Mouse (Mus musculus) heart, embryonic 10.5 days (tissue): Measurements from ENCODE around the gene Npcd. TPM values are rescaled to one million over a fixed set of nuclear protein-coding genes. Genes with fewer than 3 reads are reported as not detected.
A peak's percentile ranks its signal among the peaks of the same experiment; 100 is the strongest.

Source experiments
- DNase-seq: peaks from one replicate; pipeline ENCODE4 v3.0.0-alpha.2; 2017; ENCODE audit warnings: low spot score
- H3K27ac ChIP-seq: fragments of 300-500 bp; sonication (generic); 2 replicates; pipeline ENCODE4 v1.5.1; 2016; ENCODE audit warnings: mild to moderate bottlenecking
- H3K27me3 ChIP-seq: fragments of 300-500 bp; sonication (generic); 2 replicates; pipeline ENCODE4 v1.6.1; 2016; ENCODE audit warnings: mild to moderate bottlenecking; ENCODE audit not compliant: poor library complexity, insufficient read depth, severe bottlenecking
- H3K36me3 ChIP-seq: fragments of 300-500 bp; sonication (generic); 2 replicates; pipeline ENCODE4 v1.6.1; 2016; ENCODE audit warnings: mild to moderate bottlenecking, moderate library complexity
- H3K4me1 ChIP-seq: fragments of 300-500 bp; sonication (generic); 2 replicates; pipeline ENCODE4 v1.6.1; 2016; ENCODE audit warnings: mild to moderate bottlenecking
- H3K4me3 ChIP-seq: fragments of 300-500 bp; sonication (generic); 2 replicates; pipeline ENCODE4 v1.5.1; 2016; ENCODE audit warnings: mild to moderate bottlenecking, moderate library complexity
- H3K9me3 ChIP-seq: fragments of 300-500 bp; sonication (generic); 2 replicates; pipeline ENCODE4 v1.6.1; 2016; ENCODE audit warnings: mild to moderate bottlenecking, moderate library complexity
- WGBS: fragments of 180-500 bp; shearing (Covaris S2); methylation state at CpG from one replicate; pipeline ENCODE4 v1.1.7; 2016; 5-methylcytosine and 5-hydroxymethylcytosine counted together
- polyA plus RNA-seq: library from polyadenylated mRNA; unstranded; fragments of >200 nt; fragmentation: Nextera tagmentation; extraction: Ambion mirVana; gene quantifications from 2 replicates; pipeline ENCODE4 v1.2.1, GENCODE M21; 2016

Npcd gene
- not detected in 2 replicates for polyA plus RNA-seq

GRCm38 (mm10) chr15:79834130-79834880, at the start of gene Npcd, which contains the start of gene Cbx6:
Gene Npcd (minus strand): TSS chr15:79834237.
Gene Cbx6 (minus strand): TSS chr15:79834688.
- Histone ChIP-seq H3K4me3 (peak within 1 kb of the TSS; percentile 74), H3K27me3 (peaks cover 5% of the 10 kb centered on the region; the same call in 1 of the 2 replicates), H3K36me3 (peaks cover 6% of the 10 kb centered on the region; the same call in 1 of the 2 replicates), H3K27ac (peak within 1 kb of the TSS; percentile 95), H3K4me1 (peaks cover 24% of the 10 kb centered on the region), H3K9me3 (no peaks in the 10 kb centered on the region)
- 3% methylated on average over 58 of the region's 58 CpGs for WGBS
- peak; percentile 96 for DNase-seq

GRCm38 (mm10) chr15:79883352-79883822, 49.4 kb upstream of the Npcd start:
- peak overlapping the region; percentile 88 for H3K27ac ChIP-seq
- H3K4me1 ChIP-seq, result peaks cover 18% of the 10 kb centered on the region
- peak; percentile 95 for DNase-seq
- no peaks in the 10 kb centered on the region for H3K9me3 ChIP-seq
- under 1% methylated on average over 30 of the region's 30 CpGs for WGBS
- H3K27me3 ChIP-seq, result peaks cover 7% of the 10 kb centered on the region
- H3K4me3 ChIP-seq, result peak overlapping the region; percentile 65
- H3K36me3 ChIP-seq, result no peaks in the 10 kb centered on the region

GRCm38 (mm10) chr15:79882623-79883267, 48.7 kb upstream of the Npcd start:
- H3K4me3 ChIP-seq, result peak overlapping the region; percentile 65
- H3K36me3 ChIP-seq, result no peaks in the 10 kb centered on the region
- DNase-seq, result no peak
- H3K9me3 ChIP-seq, result no peaks in the 10 kb centered on the region
- H3K4me1 ChIP-seq, result peaks cover 18% of the 10 kb centered on the region
- H3K27me3 ChIP-seq, result peaks cover 7% of the 10 kb centered on the region
- 27% methylated on average over 19 of the region's 19 CpGs for WGBS
- H3K27ac ChIP-seq, result peak overlapping the region; percentile 88; the same call in 1 of the 2 replicates

GRCm38 (mm10) chr15:79880477-79880876, 46.4 kb upstream of the Npcd start:
- Histone ChIP-seq H3K4me1 (peaks cover 18% of the 10 kb centered on the region), H3K27me3 (peaks cover 7% of the 10 kb centered on the region), H3K36me3 (no peaks in the 10 kb centered on the region), H3K9me3 (no peaks in the 10 kb centered on the region), H3K27ac (no peak overlapping the region), H3K4me3 (no peak overlapping the region)
- WGBS, result 72% methylated on average over 3 of the region's 3 CpGs
- DNase-seq, result no peak

GRCm38 (mm10) chr15:79879319-79879718, 45.3 kb upstream of the Npcd start:
- Histone ChIP-seq H3K27me3 (peaks cover 7% of the 10 kb centered on the region), H3K4me1 (peaks cover 18% of the 10 kb centered on the region), H3K27ac (peak overlapping the region; percentile 82), H3K36me3 (no peaks in the 10 kb centered on the region), H3K9me3 (no peaks in the 10 kb centered on the region), H3K4me3 (0 out of 2 replicates have a peak overlapping the region, but pooled peaks have one; percentile 12)
- WGBS, result 33% methylated on average over 13 of the region's 13 CpGs
- DNase-seq, result peak; percentile 89

- DNase-seq, result no peak
- Histone ChIP-seq H3K36me3 (no peaks in the 10 kb centered on the region), H3K9me3 (no peaks in the 10 kb centered on the region), H3K27ac (peak overlapping the region; percentile 82), H3K4me1 (peaks cover 18% of the 10 kb centered on the region), H3K4me3 (no peak overlapping the region), H3K27me3 (peaks cover 7% of the 10 kb centered on the region)
- WGBS, result 69% methylated on average over 6 of the region's 6 CpGs
These were observed 44.7 kb upstream of the Npcd start for GRCm38 (mm10) chr15:79878725-79879136.

- Histone ChIP-seq H3K27ac (no peak overlapping the region), H3K27me3 (no peaks in the 10 kb centered on the region), H3K4me3 (no peak overlapping the region), H3K4me1 (peaks cover 13% of the 10 kb centered on the region), H3K36me3 (no peaks in the 10 kb centered on the region), H3K9me3 (no peaks in the 10 kb centered on the region)
- no peak for DNase-seq
- 86% methylated on average over 18 of the region's 18 CpGs for WGBS
These were observed 41.4 kb upstream of the Npcd start for GRCm38 (mm10) chr15:79875261-79875995.

- Histone ChIP-seq H3K9me3 (no peaks in the 10 kb centered on the region), H3K36me3 (no peaks in the 10 kb centered on the region), H3K27ac (no peak overlapping the region), H3K27me3 (no peaks in the 10 kb centered on the region), H3K4me1 (0 out of 2 replicates have a peak, but pooled peaks cover 6% of the 10 kb centered on the region), H3K4me3 (no peak overlapping the region)
- DNase-seq, result no peak
- WGBS, result 57% methylated on average over 2 of the region's 2 CpGs
These were observed 40.0 kb upstream of the Npcd start for GRCm38 (mm10) chr15:79873995-79874394.

GRCm38 (mm10) chr15:79873545-79873944, 39.5 kb upstream of the Npcd start:
- WGBS, result 90% methylated on average over 8 of the region's 8 CpGs
- no peaks in the 10 kb centered on the region for H3K27me3 ChIP-seq
- 0 out of 2 replicates have a peak, but pooled peaks cover 1% of the 10 kb centered on the region for H3K4me1 ChIP-seq
- H3K36me3 ChIP-seq, result no peaks in the 10 kb centered on the region
- DNase-seq, result no peak
- H3K9me3 ChIP-seq, result no peaks in the 10 kb centered on the region
- no peak overlapping the region for H3K27ac ChIP-seq
- H3K4me3 ChIP-seq, result no peak overlapping the region

- Histone ChIP-seq H3K36me3 (no peaks in the 10 kb centered on the region), H3K9me3 (no peaks in the 10 kb centered on the region), H3K27me3 (no peaks in the 10 kb centered on the region), H3K4me1 (no peaks in the 10 kb centered on the region), H3K27ac (no peak overlapping the region), H3K4me3 (no peak overlapping the region)
- DNase-seq, result no peak
- WGBS, result 73% methylated on average over 3 of the region's 3 CpGs
These were observed 33.4 kb upstream of the Npcd start for GRCm38 (mm10) chr15:79867260-79868002.

- WGBS, result 83% methylated on average over 9 of the region's 9 CpGs
- Histone ChIP-seq H3K27me3 (no peaks in the 10 kb centered on the region), H3K9me3 (no peaks in the 10 kb centered on the region), H3K4me1 (no peaks in the 10 kb centered on the region), H3K27ac (no peak overlapping the region), H3K36me3 (no peaks in the 10 kb centered on the region), H3K4me3 (no peak overlapping the region)
- no peak for DNase-seq
These were observed 25.8 kb upstream of the Npcd start for GRCm38 (mm10) chr15:79859821-79860220.

- no peaks in the 10 kb centered on the region for H3K4me1 ChIP-seq
- H3K4me3 ChIP-seq, result no peak overlapping the region
- no peaks in the 10 kb centered on the region for H3K27me3 ChIP-seq
- H3K36me3 ChIP-seq, result no peaks in the 10 kb centered on the region
- no peak overlapping the region for H3K27ac ChIP-seq
- H3K9me3 ChIP-seq, result no peaks in the 10 kb centered on the region
- no peak for DNase-seq
- 57% methylated on average over 5 of the region's 5 CpGs for WGBS
These were observed 24.9 kb upstream of the Npcd start for GRCm38 (mm10) chr15:79858979-79859378.
